Mouse (Mus musculus): ENCODE measurements at regions not wholly inside any gene's neighbourhood (a gene's known extent, or its start where the extent isn't known, plus 50 kb on each side); places are given as distances from the start of the nearest gene placed in this dataset.
A peak's percentile ranks its signal among the peaks of the same experiment; 100 is the strongest.

GRCm38 (mm10) chr4:131508154-131508553 lies 329.9 kb downstream of the Ptpru start:
- DNase-seq = no peak

- DNase-seq = no peak
Observed at GRCm38 (mm10) chr4:131511586-131511985, 326.5 kb downstream of the Ptpru start.

- DNase-seq = no peak
Observed at GRCm38 (mm10) chr4:131512768-131513167, 325.3 kb downstream of the Ptpru start.

- DNase-seq = no peak
Observed at GRCm38 (mm10) chr4:131520636-131521306, 317.3 kb downstream of the Ptpru start.

- DNase-seq = no peak
Observed at GRCm38 (mm10) chr4:131521307-131521651, 316.8 kb downstream of the Ptpru start.

- DNase-seq = no peak
Observed at GRCm38 (mm10) chr4:131525236-131525635, 312.9 kb downstream of the Ptpru start.

GRCm38 (mm10) chr4:131530491-131530890 lies 307.6 kb downstream of the Ptpru start:
- DNase-seq = no peak

GRCm38 (mm10) chr4:131531003-131531402 lies 307.1 kb downstream of the Ptpru start:
- no peak for DNase-seq

GRCm38 (mm10) chr4:131534831-131535230 lies 303.3 kb downstream of the Ptpru start:
- no peak for DNase-seq

GRCm38 (mm10) chr4:131538237-131538636 lies 299.9 kb downstream of the Ptpru start:
- DNase-seq = no peak

- peak; percentile 13 for DNase-seq
Observed at GRCm38 (mm10) chr4:131546422-131547200, 291.5 kb downstream of the Ptpru start.

GRCm38 (mm10) chr4:131549581-131549980 lies 288.5 kb downstream of the Ptpru start:
- DNase-seq = no peak

GRCm38 (mm10) chr4:131558513-131558912 lies 279.6 kb downstream of the Ptpru start:
- no peak for DNase-seq

GRCm38 (mm10) chr4:131563851-131564250 lies 274.2 kb downstream of the Ptpru start:
- DNase-seq = no peak

GRCm38 (mm10) chr4:131565203-131565602 lies 272.9 kb downstream of the Ptpru start:
- DNase-seq = no peak

- DNase-seq = no peak
Observed at GRCm38 (mm10) chr4:131567241-131567640, 270.8 kb downstream of the Ptpru start.

GRCm38 (mm10) chr4:131569156-131569555 lies 268.9 kb downstream of the Ptpru start:
- DNase-seq = peak; percentile 17

GRCm38 (mm10) chr4:131577571-131577970 lies 260.5 kb downstream of the Ptpru start:
- DNase-seq = no peak

- DNase-seq = no peak
Observed at GRCm38 (mm10) chr4:131585946-131586345, 252.1 kb downstream of the Ptpru start.

GRCm38 (mm10) chr4:131587536-131587935 lies 250.6 kb downstream of the Ptpru start:
- peak; percentile 38 for DNase-seq

GRCm38 (mm10) chr4:131590136-131590535 lies 248.0 kb downstream of the Ptpru start:
- no peak for DNase-seq

- no peak for DNase-seq
Observed at GRCm38 (mm10) chr4:131591456-131591855, 246.6 kb downstream of the Ptpru start.

- DNase-seq = no peak
Observed at GRCm38 (mm10) chr4:131597996-131598395, 240.1 kb downstream of the Ptpru start.

GRCm38 (mm10) chr4:131614434-131614833 lies 223.7 kb downstream of the Ptpru start:
- DNase-seq = no peak

All from embryo, embryonic 11 days (tissue).